Mouse (Mus musculus): ENCODE results near the gene C2. TPM values are rescaled to one million over a fixed set of nuclear protein-coding genes. Genes with fewer than 3 reads are reported as not detected.

Gene C2
- total RNA-seq, 1 experiment from 2014 or later = 86.4 TPM

GRCm38 (mm10) chr17:34879336-34879879 lies 18.7 kb downstream of the C2 start, which contains the start of gene Zbtb12:
Gene Zbtb12 (plus strand): TSS chr17:34879483.
- DNase-seq = no peak

DNA sequence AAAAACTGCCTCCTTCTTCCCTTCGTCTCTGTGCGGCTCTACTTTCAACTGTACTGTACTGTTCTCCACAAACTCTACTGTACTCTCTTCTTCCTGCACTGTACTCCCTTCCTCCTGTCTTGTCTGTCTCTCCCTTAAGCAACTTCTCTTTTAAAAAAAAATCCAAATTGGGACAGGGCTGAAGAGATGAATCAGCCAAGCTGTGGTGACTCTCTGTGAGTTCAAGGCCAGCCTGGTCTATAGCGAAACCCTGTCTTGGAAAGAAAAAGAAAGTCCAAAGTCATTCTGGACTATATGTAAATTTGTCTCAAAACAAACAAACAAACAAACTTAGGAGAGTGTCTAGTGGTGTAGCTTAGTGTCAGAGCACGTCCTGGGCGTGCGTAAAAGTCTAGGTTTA lies 23.7 kb downstream of the C2 start:
- no peak for DNase-seq

GRCm38 (mm10) chr17:34865981-34866380 lies 32.1 kb downstream of the C2 start:
- DNase-seq = no peak

GRCm38 (mm10) chr17:34862416-34863081 lies 35.5 kb downstream of the C2 start, which contains the start of gene Cfb:
Gene Cfb (minus strand): TSS chr17:34862518.
- no peak for DNase-seq

DNA sequence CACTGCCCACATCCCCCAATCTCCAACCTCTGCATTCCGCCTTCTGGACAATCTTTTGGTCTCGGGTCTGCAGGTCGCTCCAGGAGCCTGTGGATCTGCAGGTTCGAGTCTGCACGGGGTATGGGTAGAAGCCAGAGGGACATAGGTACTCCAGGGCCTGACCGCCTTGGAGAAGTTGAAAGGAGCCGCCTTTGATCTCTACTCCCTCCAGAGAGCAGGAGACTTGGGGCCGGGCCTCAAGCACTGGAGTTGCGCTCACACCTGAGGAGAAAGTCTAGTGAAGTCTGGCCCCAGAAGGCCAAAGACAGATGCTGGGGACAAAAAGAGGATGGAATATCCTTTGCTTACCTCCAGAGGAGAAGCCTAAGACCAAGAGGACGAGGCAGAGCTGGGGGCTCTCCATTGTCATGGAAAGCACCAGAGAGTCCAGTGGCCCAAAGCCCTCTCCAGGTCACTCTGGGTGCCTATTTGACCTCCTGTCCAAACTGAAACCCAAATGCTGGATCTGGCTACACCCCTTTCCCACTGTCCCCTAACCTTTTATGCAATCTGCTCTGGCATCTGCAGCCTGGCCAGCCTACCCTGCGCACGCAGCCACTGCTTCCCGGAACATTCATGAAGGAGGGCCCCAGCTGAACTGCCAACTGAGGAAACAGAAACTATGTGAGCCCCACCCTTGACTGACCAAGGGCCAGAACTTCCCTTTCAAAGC lies 36.2 kb downstream of the C2 start:
- DNase-seq = no peak

DNA sequence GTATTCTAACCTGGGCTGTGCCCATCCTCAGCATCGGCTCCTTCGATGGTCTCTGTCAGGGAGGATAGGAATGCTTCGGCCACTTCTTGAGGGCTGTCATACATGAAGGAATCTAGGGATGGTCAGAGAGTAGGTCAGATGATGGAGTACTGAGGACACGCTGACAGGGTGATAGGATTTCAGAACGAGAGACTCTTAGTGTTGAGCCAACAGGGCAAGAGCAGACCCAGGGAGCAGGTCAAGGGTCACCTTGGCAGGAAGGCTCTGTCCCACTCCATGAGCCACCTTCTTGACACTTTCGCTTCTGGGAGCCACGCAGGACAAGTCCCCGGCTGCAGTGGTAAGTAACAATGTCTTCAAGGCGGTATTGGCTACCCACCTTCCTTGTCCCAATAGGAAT lies 37.6 kb downstream of the C2 start:
- DNase-seq = no peak

DNA sequence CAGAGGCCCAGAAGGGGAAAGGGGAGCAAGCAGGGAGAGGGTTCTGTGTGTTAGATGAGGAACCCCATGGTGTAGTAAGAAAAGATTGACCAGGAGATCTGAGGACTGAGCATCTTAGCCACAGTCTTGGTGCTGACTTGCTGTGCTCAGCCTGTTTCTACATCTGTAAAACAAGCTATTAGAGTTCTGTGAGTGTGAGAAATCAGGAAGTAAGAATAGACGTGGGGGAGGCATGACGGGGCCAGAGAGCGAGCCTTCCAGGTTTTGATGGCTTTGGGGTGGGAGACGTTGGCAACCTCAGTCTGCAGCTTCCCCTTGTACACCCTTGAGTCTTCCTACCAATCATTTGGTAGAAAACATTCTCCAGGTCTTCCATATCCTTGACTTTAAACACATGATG lies 39.4 kb downstream of the C2 start:
- DNase-seq = no peak

DNA sequence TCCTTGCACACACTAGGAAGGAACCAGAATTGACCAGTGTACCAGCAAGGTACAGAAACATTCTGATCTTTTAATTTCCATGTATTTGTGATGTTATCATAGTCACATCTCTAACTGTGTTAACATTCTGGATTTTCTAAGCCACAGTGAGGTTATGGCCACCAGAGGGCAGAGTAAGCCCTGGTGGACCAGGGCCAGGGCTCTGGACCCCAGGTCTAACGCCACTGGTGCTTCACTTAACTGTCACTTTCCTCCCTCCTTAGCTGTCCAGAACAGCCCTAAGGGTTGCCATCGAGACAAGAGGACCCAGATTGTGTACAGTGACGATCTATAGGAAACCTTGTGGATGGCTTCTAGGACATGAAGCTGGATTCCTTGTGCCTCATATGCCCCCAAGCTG lies 42.2 kb downstream of the C2 start:
- DNase-seq = peak; percentile 59

DNA sequence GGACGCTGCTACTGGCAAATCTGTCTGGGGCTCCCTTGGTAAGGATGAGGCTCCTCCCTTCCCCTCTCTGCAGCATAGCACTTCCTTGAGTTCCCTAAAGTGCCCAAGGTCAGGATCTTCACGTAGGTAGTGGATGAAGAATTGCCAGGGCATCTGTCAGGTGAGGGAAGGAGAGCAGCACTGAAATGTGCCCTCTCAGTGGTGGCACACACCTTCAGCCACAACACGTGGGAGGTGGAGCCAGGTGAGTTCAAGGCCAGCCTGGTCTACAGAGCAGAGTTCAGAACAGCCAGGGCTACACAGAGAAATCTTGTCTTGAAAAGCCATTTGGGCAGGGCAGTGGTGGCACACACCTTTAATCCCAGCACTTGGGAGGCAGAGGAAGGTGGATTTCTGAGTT lies 43.3 kb downstream of the C2 start:
- no peak for DNase-seq

DNA sequence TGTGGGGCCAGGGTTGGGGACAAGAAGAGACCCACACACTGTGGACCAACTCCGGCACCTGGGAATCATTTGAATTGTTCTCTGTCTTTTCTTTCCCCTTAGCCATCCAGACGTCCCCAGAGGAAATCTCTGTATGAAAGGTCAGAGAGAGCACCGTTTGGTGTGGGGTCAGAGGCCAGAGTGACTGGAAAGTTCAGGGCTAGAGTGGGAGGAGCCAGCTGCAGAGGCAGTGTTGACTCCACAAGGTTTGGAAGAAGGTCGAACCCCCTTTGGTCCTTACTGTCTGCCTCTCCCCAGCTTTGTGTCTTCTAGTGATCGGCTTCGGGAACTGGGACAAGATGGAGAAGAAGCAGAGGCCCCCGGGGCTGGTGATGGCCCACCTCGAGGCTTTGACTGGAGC lies 44.6 kb downstream of the C2 start:
- DNase-seq = no peak

DNA sequence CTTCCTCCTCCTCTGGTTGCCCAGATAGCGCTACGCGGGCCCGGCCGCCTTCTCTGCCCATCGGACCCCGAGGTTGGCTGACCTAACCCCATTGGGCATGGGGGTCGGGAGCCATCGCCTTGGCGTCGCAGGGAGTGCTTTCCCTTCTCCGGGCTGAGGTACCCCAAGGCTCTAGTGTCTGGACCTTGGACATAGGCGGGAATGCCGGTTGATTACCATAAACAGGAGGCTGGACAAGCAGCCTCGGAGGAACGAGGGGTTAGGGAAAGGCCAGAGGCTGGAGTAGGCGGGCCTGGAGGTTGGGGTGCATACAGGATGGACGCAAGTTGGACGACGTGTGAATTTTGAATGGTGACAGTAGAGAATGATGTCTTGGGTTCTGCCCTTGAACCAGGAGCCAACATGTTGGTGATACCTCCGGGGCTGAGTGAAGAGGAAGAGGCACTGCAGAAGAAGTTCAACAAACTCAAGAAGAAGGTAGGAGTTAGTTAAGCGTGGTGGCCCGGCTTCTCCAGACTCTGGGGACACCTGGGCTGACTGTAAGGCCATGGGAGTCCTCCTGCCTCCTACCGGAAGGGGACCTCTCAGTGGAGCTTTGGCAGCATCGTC lies 47.4 kb downstream of the C2 start:
- DNase-seq = no peak

GRCm38 (mm10) chr17:34849722-34850516 lies 48.1 kb downstream of the C2 start, which contains the start of the genes Skiv2l and Nelfe:
Gene Skiv2l (minus strand): TSS chr17:34850210.
Gene Nelfe (plus strand): TSS chr17:34850391.
- peak; percentile 98 for DNase-seq

- no peak for DNase-seq
These were observed 50.5 kb downstream of the C2 start for GRCm38 (mm10) chr17:34847615-34848014.

GRCm38 (mm10) chr17:34847192-34847591 lies 50.9 kb downstream of the C2 start:
- DNase-seq = no peak

DNA sequence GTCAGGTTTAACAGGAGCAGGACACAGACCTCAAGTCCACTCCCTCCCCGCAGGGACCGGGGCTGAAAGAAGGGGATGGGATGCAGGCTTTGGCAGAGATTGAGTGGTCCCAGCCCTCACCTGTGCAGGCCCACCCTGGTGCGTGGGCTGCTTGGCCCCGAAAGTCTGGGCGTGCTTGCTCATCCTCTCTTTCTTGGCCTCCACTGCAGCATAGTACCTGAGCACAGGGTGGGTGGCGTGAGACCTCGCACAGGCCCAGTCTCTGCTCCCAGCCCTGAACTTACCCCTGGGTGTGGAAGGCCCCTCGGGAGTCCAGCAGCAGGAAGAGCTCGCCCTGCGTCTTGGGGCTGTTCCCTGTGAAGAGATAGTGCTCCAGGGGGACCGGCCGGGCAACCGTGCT lies 53.2 kb downstream of the C2 start:
- DNase-seq = no peak

GRCm38 (mm10) chr17:34840736-34841307 lies 57.2 kb downstream of the C2 start:
- no peak for DNase-seq

GRCm38 (mm10) chr17:34838785-34839184 lies 59.3 kb downstream of the C2 start:
- DNase-seq = no peak

DNA sequence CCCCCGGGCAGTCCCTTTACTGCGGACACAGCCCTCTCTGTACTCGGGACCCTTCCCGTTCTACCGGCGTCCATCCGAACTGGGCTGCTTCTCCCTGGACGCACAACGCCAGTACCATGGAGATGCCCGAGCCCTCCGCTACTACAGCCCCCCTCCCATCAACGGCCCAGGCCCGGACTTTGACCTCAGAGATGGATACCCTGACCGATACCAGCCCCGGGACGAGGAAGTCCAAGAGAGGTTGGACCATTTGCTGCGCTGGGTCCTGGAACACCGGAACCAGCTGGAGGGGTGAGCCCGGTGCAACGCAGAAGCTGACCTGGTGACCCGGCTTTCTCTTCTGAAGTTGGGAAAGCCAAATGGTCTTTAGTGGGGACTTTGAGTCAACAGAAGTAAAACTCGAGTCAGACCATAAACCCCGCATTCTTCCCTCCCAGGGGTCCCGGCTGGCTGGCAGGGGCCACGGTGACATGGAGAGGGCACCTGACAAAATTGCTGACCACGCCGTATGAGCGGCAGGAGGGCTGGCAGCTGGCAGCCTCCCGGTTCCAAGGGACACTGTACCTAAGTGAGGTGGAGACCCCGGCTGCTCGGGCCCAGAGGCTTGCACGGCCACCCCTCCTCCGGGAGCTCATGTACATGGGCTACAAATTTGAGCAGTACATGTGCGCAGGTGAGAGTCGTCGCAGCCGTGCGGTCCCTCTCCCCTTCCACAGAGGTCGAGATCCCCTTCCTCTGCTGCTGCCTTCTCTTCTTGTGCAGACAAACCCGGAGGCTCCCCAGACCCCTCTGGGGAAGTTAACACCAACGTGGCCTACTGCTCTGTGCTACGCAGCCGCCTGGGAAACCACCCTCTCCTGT lies 60.4 kb downstream of the C2 start:
- no peak for DNase-seq

- peak; percentile 96 for DNase-seq
These were observed 61.2 kb downstream of the C2 start, which contains the start of the genes Stk19 and Dxo for GRCm38 (mm10) chr17:34836856-34837221. Gene Stk19 (minus strand): TSS chr17:34836945. Gene Dxo (plus strand): TSS chr17:34837019.

- DNase-seq = peak; percentile 76
These were observed 61.8 kb downstream of the C2 start for GRCm38 (mm10) chr17:34836155-34836855.
